Mouse (Mus musculus) WW6 (cell line): Measurements from ENCODE around the gene Vps26a.
"Not testable (repeated sequence)": the region's sequence is repeated elsewhere in the genome, so short reads cannot be mapped to it uniquely, and the experiment has no call there.

Source experiments
- DNase-seq: peaks from one replicate; pipeline ENCODE4 v3.0.0-alpha.2; 2013; ENCODE audit warnings: low read depth, low spot score

Vps26a gene

DNA sequence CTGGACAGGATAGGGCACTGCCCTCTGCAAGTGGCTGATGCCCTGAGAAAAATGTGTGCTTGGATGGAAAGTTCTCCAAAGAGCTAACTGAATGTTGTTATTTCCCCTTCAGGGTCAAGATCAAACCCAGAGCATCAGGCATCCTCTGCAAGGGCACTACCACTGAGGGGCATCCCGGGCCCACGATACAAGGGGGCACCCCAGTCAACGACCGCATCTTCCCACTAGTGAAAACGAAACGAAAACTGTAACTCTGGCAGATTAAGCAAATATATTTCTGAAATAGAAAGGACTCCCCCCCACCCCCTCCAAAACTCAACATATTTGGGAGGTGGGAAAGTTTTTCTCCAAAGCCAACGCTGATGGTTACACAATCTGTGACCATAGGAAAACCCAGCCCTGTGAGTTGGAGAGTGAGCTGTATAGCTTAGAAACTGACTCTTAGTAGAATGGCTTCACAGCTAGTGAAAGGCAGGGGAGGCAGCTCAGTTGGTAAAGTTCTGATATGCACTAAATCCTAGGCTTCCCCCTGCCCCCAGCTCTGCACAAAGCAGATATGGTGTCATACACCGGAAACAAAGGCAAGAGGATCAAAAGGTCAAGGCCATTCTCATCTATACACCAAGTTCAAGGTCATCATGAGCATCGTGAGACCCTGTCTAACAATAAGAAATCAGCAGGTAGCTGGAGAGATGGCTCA is 14.5 kb upstream of the Vps26a start:
- no peak for DNase-seq

DNA sequence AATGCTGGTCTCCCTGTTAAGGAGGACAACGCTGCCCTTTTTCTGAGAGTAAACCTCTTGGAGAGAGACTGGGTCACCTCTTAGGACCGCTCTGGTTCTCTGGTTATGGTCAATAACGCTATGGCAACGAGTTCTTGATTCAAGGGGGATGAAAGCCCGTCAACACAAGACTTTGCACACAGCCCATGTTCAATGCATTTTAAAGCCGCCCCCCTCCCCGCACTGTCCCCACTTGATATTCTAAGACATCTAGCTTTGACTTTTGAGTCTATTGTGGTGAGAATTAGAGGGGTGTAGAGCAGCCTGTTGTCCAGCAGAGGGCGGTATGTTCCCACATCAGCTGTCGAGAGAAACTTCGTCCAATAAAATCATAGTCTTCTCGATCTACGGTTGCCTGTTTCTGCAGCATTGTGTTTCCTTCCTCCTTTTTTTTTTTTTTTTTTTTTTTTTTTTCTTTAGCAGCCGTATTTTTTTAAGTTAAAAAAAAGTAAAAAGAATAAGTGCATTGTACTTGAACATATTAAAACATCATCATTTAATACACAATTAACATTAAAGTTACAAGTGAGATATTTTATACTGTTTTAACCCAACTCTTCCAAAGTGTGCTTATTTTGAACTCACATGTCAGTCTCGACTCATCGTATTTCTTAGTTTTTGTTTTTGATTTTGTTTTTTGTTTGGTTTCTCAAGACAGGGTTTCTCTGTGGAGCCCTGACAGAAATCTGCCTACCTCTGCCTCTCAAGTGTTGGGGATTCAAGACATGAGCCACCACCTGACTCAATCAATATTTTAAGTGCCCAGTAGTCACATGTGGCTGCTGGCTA is 13.7 kb upstream of the Vps26a start:
- no peak for DNase-seq

DNA sequence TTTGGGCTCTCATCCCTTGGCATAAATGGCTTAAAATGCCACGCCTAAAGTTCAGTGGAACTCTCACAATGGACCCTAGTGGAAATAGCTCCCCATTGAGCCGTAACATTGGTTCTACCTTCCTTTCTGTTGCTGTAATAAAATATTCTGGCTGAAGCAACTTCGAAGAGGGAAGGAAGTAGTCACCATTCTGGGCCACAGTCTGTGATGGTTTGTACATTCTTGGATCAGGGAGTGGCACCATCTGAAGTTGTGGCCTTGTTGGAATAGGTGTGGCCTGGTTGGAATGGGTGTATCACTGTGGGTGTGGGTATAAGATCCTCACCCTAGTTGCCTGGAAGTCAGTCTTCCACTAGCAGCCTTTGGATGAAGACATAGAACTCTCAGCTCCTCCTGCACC is 5.1 kb upstream of the Vps26a start:
- DNase-seq, result not testable (repeated sequence)

DNA sequence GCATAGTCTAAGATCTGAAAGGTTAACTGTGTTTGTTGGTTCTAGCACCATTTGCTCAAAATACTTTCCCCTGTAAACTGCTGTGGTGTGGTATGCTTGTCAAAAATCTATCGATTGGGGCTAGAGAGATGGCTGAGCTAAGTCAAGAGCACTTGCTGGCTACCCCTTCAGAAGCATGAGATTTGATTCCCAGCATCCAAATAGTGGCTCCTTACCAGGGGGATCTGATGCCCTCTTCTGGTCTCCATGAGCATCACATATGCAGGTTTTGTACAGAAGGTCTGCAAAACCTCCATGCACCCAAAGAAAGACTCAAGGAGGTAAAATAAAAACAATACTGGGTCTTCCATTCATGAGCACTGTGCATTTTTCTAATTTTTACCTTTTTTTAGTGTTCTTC is 1.7 kb upstream of the Vps26a start:
- no peak for DNase-seq

DNA sequence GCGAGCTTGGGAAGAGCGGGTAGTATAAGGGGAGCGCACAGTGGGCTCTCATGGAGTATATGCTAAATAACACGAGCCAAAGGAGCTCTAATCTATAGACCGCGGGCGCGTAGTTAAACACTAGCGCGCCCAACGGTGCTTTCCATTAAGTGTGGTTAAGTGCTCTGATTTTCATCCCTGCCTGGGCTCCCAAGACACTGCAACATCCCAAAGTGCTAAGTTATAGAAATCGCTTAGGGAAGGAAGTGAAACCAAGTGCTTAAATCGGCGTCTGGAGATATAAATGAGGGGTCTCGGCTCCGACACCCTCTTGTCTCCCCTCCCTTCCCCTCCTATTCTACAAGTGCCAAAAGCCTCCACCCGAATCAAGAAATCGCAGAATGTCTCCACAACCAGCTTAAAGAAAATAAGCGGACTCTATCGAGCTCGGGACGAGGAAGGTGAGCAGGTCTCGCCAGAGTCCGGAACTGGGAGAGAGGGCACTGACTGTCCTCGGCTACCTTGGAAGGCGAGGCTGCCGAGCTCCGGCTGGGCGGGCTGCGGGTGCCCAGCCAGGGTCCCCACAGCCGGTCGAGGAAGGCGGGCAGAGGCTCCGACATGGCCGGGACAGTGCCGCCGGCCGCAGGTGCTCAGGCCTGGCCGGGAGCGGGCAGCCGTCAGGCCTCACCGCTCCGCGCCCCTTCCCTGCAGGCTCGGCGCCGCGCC is 575 bp downstream of the Vps26a start:
- no peak for DNase-seq

DNA sequence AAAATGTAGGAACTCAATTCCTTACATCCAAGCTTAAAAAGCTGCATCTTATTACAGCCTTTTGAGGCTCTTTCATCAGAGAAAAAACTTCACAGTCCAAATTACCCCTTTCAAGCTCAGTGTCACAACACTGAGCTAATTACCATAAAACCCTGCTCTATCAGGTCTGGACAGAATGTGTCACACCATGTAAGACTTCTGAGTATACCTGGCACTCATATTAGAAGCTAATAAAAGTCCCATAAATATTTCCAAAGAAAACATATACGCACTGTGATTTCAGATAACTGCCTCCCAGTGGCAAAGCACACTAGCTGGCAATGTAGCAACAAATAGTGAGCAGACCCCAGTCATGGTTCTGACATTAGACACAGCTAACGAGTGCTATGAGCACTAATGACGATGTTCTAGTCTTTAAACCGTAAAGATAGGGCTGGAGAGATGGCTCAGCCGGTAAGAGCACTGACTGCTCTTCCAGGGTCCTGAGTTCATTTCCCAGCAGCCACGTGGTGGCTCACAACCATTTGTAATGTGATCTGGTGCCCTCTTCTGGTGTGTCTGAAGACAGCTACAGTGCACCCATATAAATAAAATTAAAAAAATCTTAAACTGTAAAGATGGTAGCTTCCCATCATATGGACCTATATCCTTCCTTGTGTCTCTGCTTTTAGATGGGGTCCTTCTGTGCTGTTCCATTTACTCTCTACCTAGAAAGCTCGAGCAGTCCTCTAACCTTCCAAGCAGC is 5.3 kb downstream of the Vps26a start:
- no peak for DNase-seq

DNA sequence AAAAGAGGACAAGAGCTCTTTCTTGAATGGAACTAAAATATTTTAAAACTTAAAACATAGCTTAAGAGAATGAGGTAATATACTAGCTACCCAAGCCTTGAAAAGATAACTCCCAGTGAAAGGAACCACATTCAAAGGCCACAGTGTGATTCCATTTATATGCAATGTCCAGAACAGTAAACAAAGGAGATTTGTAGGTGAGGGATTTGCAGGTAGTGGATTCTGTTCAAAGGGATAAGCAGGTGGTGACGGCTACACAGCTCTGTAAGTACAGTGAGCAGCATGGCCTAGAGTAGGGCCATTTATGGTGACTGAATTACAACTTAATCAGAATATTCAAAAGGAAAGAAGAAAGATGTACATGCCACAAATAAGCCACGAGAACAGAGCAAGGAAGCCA is 9.6 kb downstream of the Vps26a start:
- no peak for DNase-seq

DNA sequence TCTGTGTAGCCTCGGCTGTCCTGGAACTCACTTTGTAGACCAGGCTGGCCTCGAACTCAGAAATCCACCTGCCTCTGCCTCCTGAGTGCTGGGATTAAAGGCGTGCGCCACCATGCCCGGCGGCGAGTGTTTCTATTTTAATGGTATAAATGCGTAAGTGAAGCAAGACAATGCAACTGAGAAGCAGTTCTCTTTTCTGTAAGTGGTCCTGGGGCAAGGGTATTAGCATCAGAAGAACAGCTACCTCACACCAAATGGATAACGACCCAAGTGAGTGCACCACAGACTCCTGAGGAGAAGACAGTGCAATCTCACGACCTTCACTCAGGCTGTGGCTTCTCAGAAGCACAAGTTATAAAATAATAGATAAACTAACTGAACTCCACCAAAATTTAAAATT is 11.7 kb downstream of the Vps26a start:
- no peak for DNase-seq

DNA sequence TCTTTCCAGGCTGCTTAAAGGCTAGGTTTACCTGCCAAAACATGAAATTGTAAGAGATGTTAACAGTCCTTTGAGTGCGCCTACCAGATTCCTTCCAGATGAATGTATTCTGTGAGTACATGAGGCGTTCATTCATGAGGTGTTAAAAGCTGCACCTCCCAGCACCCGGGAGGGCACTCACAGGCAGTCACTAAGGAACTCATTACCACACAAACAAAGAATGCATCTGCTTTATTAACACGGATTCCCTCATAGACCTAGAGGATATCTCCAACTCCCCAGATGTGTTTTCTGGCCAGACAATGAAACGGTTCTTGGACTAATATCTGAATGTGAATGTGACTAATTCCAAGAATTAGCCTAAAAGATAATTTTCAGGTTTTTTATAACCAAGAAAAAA is 15.5 kb downstream of the Vps26a start:
- DNase-seq, result no peak

DNA sequence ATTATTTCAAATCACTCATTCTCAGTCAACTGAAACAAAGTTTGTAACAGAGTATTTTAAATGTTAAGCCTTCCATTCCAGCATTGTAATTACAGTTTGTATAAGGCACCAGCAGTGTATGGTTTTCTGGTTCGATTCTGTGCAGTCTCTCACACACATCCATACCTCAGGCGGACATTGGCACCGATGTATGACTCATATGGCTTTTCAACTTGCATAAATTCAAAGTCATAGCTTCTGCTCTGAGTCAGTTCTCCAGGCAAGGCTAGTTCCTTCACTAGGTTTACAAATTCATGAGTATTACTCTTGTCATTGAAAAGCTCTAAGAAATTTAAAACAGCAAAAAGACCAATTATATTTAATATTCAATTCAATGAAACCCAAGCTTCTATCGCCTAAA is 16.9 kb downstream of the Vps26a start:
- no peak for DNase-seq

DNA sequence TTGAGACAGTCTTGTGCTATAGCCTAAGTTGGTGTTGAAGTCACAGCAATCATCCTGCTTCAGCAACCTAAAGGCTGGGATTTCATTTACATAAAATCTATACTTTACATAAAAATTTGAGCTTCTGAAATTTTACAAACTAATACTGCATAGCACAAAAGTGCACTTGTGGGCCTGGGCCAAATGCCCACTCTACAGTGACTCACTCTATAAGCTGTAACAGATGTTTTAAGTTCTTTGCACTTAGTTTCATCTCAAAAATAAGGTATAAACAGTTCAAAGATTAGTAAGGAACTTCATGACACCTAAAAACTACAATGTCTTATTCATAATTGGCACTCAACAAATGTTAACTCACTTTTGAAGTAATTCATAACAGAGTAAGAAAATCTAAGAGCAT is 25.3 kb downstream of the Vps26a start:
- no peak for DNase-seq

DNA sequence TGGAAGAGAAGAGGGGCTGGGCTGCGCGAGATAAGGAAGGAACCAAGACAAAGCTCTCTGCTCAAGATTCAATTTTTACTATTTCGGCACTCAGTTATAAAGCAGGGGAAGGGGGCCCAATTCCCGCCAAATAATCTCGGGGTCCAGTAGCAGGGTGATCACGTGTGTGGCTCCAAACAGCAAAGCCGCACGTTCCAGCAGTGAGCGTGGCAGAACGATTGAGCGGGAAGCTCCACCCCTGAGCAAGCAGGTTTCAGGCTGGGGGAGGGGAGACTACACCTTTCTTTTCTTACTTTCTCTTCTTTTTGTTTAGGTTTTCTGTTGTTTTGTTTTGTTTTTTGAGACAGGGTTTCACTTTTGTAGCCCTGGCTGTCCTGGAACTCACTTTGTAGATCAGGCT is 34.6 kb downstream of the Vps26a start:
- not testable (repeated sequence) for DNase-seq

DNA sequence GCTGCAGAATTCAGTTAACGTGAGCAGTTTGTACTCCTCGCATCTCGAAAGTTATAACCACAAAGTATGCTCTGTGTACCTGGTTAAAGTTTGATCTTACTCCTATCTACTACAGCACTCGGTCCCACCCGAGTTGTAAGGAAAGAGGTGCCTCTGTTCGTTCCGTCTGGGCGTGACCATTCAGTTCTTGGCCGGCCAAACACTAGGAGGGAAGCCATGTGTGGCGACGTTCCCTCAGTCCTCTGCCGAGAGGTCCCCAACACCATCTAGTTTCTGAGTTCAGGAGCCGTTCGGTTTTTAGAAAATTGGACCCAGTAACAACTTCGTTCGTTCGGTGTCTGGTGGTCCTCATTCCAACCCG is 36.3 kb downstream of the Vps26a start:
- DNase-seq, result no peak

DNA sequence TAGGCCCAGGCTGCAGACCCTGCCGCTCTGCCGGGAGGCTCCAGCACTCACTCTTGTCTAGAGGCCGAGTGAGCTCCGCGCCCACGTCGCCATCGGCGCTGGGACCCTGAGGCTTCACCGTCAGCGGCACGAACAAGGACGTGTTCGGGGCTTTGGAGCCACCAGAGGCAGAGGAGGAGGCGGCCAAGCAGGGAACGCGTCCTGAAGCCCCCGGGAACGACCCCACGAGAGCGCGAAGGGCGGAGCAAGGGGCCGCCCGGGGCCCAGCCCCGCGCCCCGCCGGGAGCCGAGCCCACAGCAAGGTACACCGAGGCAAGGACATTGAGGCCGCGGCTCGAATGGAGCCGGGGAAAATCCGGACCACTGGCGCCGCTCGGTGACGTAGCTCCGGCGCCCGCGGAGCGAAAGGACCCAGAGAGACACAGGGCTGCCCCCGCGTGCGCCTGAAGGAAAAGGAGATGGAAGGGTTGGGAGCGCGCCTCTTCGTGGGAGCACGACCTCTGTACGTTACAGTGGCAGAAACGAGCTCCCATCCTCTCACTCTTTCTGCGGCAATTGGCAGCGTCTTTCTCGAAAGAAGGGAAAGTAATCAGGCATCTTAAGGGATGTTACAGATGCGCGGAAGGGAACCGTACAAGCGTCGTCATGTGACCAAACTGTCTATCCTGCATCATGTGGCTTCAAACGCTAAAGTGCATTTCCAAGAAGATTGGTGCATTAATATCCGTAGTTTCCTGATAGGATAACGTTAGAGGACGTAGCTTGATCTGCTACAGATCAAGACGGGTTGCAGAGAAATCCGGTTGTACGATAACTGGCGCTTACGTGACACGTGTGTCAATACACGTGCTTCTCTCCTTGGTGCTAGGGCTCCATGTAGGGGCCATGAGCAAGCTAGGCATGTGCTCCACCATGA is 37.0 kb downstream of the Vps26a start, which contains the start of the genes 4930507D05Rik and Supv3l1:
Gene 4930507D05Rik, plus strand, starts transcription at position 126 of the 916 bp plus-strand sequence.
Gene Supv3l1, minus strand, starts transcription at position 375 of the 916 bp plus-strand sequence.
- DNase-seq, result peak; percentile 75

DNA sequence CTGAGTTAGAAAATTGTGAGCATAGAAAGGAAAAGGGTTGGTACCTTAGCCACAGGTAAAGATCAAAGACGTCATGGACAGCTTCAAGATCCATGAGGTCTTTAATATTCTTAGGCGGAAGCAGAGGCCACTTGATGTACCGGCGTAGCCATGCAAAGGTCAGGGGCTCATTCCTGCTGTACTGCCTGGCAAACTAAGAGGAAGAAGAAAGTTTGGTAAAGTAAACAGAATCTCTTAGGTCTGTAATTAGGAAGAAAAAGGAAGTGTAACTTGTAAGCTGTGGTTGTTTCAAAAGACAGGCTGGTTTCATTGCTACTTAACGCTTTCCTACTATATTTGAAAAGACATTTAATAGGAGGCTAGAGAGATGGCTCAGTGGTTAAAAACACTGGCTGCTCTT is 56.2 kb downstream of the Vps26a start:
- no peak for DNase-seq

DNA sequence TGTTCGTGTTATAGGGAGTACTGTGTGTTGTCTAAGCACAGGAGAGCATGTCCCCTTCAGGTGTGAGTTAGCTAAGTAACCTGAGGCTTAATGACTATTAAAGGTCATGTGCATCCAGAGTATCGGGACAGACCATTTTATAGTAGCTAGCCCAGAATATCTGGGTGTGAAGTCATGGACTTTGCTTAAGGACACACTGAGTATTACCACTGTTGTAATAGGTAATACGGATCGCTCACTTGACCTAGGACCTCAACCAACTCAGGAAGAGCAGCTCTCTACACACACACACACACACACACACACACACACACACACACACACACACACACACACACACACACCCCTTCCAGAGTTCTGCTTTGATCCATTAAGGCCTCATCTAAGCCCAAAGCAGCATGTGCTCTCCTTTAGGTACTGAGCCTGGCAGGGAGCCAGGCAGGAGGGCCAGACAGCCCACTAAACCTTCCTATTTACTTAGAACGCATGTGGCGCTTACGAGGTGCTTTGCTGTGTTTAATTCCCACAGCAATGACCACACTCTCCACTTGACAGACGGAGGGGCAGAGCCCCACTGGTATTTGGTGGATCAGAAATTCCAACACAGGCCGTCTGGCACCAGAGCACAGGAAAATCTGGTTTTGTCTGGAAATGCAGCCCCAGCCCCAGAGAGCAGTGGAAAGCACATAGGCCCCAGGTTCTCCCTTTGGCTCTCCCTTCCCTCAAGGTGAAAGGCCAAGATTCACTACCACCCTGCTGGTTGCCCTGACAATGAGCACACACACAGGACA is 61.3 kb downstream of the Vps26a start:
- no peak for DNase-seq

DNA sequence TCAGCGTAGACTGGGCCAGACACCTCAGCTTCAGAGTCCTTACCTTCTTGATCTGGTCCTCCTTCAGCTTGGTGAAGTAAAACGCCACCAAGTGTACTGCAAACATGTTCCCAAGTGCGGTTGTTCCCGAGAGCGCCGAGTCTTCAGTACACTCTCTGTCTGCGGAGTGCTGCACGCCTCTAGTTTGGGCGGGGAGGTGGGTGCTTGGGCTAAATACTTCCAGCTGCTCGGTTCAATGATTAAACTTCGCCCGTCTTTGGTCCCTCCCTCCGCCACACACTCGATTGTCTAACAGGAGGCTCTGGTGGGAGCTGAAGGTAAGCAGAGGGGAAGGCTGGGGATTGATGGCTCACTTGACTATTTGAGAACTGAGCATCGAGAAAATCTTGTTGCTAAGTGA is 64.3 kb downstream of the Vps26a start, which contains the start of gene Hkdc1:
Gene Hkdc1, minus strand, starts transcription at position 237 of the 400 bp plus-strand sequence.
- no peak for DNase-seq

DNA sequence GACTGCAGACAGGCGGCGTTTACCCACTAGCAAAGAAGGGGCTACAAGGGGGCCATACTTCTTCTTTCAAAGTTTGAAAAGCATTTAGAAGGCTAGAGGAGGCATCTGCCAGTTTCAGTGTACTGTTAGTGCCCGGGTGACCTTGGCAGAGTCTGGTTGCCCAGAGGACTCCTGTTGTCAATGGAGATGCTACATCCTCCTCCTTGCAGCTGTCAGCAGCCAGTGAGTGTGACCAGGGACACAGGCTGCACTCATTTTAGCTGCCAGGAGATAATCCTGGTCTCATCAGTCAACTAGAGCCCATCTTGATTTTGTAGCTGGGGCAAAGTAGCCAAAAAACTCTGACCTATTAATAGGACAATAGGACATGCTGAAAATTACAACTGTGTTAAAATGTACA is 65.5 kb downstream of the Vps26a start:
- no peak for DNase-seq

DNA sequence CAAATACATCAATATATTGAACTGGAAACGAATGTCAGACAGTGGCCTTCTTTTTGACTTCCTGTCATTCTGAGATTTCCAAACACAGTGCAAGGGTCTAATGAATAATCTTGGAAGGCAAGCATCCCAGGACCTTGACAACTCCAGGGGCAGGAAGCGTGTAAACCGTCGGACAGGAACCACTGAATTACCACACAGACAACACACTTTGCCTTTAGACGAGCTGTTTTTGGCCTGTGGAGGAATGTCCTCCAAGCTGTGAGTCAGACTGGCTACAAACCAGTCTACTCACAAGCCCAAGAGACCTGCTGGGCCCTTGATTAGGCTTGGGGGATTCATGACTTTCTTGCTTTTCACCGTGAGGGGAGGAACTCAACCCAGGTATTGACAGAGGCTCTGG is 66.2 kb downstream of the Vps26a start:
- no peak for DNase-seq

DNA sequence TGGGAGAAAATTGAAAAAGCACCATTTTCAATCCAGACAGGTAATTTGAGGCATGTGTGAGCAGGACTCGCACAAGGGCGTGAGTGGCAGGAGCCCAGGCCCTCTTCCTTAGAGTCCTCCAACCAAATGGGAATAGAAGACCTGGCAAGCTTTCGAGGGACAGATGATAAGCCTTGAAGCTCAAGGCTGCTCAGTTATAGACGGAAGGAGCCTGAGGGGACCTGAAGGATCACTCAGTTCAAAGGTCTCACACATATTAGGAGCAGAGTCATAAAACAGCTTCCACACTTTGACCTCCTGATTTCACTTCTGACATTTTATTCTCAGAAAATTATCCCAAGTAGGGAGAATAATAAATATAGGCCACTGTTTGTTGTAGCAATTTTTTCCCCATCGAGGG is 67.2 kb downstream of the Vps26a start:
- no peak for DNase-seq
